ENCODE assay signal across 1 mouse cellular context in the genomic region with DNA sequence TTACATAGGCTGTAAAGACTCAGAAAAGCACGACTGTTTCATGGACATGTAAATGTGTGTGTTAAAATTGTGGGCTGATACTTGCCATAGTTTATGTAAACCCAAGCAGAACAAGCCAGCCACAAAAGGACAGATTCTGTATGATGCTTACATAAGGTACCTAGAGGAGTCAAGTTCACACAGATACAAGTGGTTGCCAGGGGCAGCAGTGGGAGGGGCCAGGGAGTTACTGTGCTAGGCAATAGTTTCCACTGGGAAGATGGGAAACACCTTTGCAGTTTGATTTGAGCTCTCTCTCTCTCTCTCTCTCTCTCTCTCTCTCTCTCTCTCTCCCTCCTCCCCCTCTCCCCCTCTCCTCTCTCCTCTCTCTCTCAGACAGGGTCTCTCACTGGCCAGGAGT.
TF ChIP-seq lines count a peak whose summit lies in the region.

No protein-coding gene starts in this region.

TF ChIP-seq in MEL, 35 proteins besides CTCF, POLR2A, EP300 and RAD21:
- TF ChIP-seq MXI1 (IDR thresholded peaks at IDR 0.05; ENCODE audit: low read depth, low read length) (no peak), ZNF384 (IDR thresholded peaks at IDR 0.05; ENCODE audit: low read depth, low read length) (no peak), SIN3A (IDR thresholded peaks at IDR 0.05; ENCODE audit: low read length) (no peak), ZC3H11A (IDR thresholded peaks at IDR 0.05; ENCODE audit: low read depth, low read length) (no peak), ZMIZ1 (IDR thresholded peaks at IDR 0.05; ENCODE audit: low read depth, low read length) (no peak), ELF1 (IDR thresholded peaks at IDR 0.05; ENCODE audit: low read depth, low read length) (no peak), KAT2A (conservative IDR thresholded peaks at IDR 0.05; ENCODE audit: low read depth, low read length) (no peak), SMC3 (IDR thresholded peaks at IDR 0.05; ENCODE audit: low read depth, low read length) (no peak), MEF2A (IDR thresholded peaks at IDR 0.05; ENCODE audit: extremely low read depth, insufficient replicate concordance, low read depth, low read length, poor library complexity, severe bottlenecking) (no peak), TAL1 (IDR thresholded peaks at IDR 0.05; ENCODE audit: low read length) (no peak), TBP (IDR thresholded peaks at IDR 0.05; ENCODE audit: low read depth, low read length) (no peak), ETS1 (IDR thresholded peaks at IDR 0.05; ENCODE audit: low read depth, low read length) (no peak), MYB (IDR thresholded peaks at IDR 0.05; ENCODE audit: low read depth, low read length) (no peak), POLR2AphosphoS2 (IDR thresholded peaks at IDR 0.05; ENCODE audit: low read length) (no peak), NELFE (IDR thresholded peaks at IDR 0.05; ENCODE audit: low read depth, low read length) (no peak), CHD2 (IDR thresholded peaks at IDR 0.05; ENCODE audit: low read length) (no peak), GABPA (IDR thresholded peaks at IDR 0.05; ENCODE audit: low read depth, low read length) (no peak), TCF12 (IDR thresholded peaks at IDR 0.05; ENCODE audit: low read depth, low read length) (no peak)
